Mouse (Mus musculus) pancreas, adult 10 weeks (tissue): ENCODE measurements around the gene Dhx30. TPM values are rescaled to one million over a fixed set of nuclear protein-coding genes. Genes with fewer than 3 reads are reported as not detected.

ENCODE experiments used
- polyA plus RNA-seq: library from polyadenylated mRNA; stranded (reverse); fragments of 350-450 nt; fragmentation: Illumina TruSeq; extraction: RNeasy Lipid Tissue Mini Kit (QIAGEN cat#74804); gene quantifications from one replicate; pipeline ENCODE4 v1.2.3, GENCODE M21; 2015; ENCODE audit warnings: low read depth, low replicate concordance; ENCODE audit not compliant: insufficient read depth

Gene Dhx30
- 33.1 TPM for polyA plus RNA-seq

GRCm38 (mm10) chr9:110117779-110118139 lies at the start of gene Dhx30:
TSS of gene Dhx30 (minus strand) at chr9:110117830.

GRCm38 (mm10) chr9:110116977-110117778 lies 452 bp downstream of the Dhx30 start, which contains the start of gene Smarcc1:
TSS of gene Smarcc1 (plus strand) at chr9:110117708.

Other genes with a start within 250 kb of the Dhx30 start
- 6.5 TPM for gene Cdc25a, start 242.3 kb downstream of the Dhx30 start, polyA plus RNA-seq
- gene Map4, start 186.4 kb downstream of the Dhx30 start, polyA plus RNA-seq, result 29.0 TPM
- 7.1 TPM for gene Smarcc1, start 122 bp downstream of the Dhx30 start, polyA plus RNA-seq
- gene Cspg5, start 126.0 kb upstream of the Dhx30 start, polyA plus RNA-seq, result not detected
- gene Elp6, start 187.3 kb upstream of the Dhx30 start, polyA plus RNA-seq, result 2.8 TPM
- gene Scap, start 215.5 kb upstream of the Dhx30 start, polyA plus RNA-seq, result 11.1 TPM